Mouse (Mus musculus): ENCODE data around the gene Cc2d1a. TPM values are rescaled to one million over a fixed set of nuclear protein-coding genes. Genes with fewer than 3 reads are reported as not detected.

Gene Cc2d1a
- polyA plus RNA-seq, 1 experiment: 25.2 TPM

DNA sequence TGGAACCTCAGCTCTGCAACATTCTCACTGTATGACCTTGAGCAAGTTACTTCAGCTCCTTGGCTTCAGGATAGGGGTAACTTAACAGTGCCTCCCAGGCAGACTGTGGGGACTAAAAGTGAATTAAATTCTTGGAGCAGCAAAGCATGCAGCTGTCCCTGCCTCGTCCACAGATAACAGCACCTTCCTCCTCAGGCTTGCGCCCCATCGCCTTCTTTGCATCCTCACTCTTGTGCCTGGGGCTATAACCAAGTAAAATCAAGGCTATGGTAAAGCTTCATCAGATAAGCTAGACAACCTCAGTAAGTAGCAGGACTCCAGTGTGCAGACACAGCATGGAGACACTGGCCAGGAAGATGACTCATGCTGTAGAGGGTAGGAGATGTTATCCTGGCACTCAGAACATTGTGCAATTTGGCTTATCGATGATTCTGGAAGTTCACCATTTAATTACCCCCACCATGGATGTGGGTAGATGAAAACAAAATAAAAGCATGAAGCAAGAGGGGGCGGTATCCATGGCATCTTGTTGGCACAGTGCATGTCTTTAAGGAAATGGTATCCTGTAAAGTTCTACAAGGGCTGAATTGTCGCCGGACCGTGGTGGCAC lies 3.0 kb downstream of the Cc2d1a start:
- Histone ChIP-seq H3K79me3 (ENCODE audit: low read depth) (peaks cover 2% of the 10 kb centered on the region), H3K27me3 (ENCODE audit: control insufficient read depth, insufficient read depth, insufficient read length) (no peaks in the 10 kb centered on the region), H3K4me3 (ENCODE audit: insufficient read depth, poor library complexity, severe bottlenecking) (no peak overlapping the region), H3K36me3 (ENCODE audit: control insufficient read depth, insufficient read depth) (peaks cover 27% of the 10 kb centered on the region), H3ac (ENCODE audit: control insufficient read depth, insufficient read length, low read depth) (no peak overlapping the region), H3K79me2 (ENCODE audit: control insufficient read depth, insufficient read depth) (peaks cover 15% of the 10 kb centered on the region)
- peak; percentile 83 for TF ChIP-seq CEBPB (IDR thresholded peaks at IDR 0.05; ENCODE audit: low read depth)
- TF ChIP-seq MYOD1 (IDR thresholded peaks at IDR 0.05; ENCODE audit: control insufficient read depth, insufficient read length, low read depth): peak; percentile 11
- TF ChIP-seq USF1 (IDR thresholded peaks at IDR 0.05; ENCODE audit: low read depth): no peak

DNA sequence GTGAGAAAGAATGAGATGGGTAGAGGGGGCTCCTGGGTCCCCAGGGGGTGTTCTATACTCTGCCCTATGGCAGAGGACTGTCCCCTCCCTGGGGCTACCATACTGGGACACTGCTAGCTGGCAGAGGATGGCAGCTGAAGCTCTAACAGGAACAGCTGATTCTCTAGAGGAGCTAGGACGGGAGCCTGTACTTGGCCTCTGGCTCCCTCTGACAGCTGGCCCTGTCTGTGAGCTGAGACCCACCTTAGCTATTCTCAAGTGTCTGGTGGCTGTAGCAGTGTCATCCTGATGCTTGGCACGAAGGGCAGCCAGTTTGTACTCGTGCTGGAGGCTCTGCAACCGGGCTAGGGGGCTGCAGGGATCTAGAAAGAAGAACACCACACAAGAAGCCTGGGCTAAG lies 6.9 kb downstream of the Cc2d1a start:
- peaks cover 58% of the 10 kb centered on the region for H3K36me3 ChIP-seq (ENCODE audit: control insufficient read depth, insufficient read depth)
- H3K79me2 ChIP-seq (ENCODE audit: control insufficient read depth, insufficient read depth): no peaks in the 10 kb centered on the region
- no peak for TF ChIP-seq MAX (IDR thresholded peaks at IDR 0.05)
- TF ChIP-seq FOSL1 (IDR thresholded peaks at IDR 0.05; ENCODE audit: insufficient read depth, low read length, poor library complexity, severe bottlenecking): no peak
- no peak for TF ChIP-seq CEBPB (IDR thresholded peaks at IDR 0.05; ENCODE audit: low read depth)
- TF ChIP-seq USF1 (IDR thresholded peaks at IDR 0.05; ENCODE audit: low read depth): no peak
- no peak for TF ChIP-seq CTCF (IDR thresholded peaks at IDR 0.05; ENCODE audit: control insufficient read depth, insufficient read depth, insufficient read length)
- TF ChIP-seq MYOG (IDR thresholded peaks at IDR 0.05; ENCODE audit: control insufficient read depth, extremely low read depth, insufficient read length): no peak
- TF ChIP-seq MYOD1 (IDR thresholded peaks at IDR 0.05; ENCODE audit: control insufficient read depth, insufficient read length, low read depth): no peak
- H3K27me3 ChIP-seq (ENCODE audit: control insufficient read depth, insufficient read depth, insufficient read length): no peaks in the 10 kb centered on the region
- no peak overlapping the region for H3ac ChIP-seq (ENCODE audit: control insufficient read depth, insufficient read length, low read depth)
- H3K79me3 ChIP-seq (ENCODE audit: low read depth): no peaks in the 10 kb centered on the region
- no peak overlapping the region for H3K4me3 ChIP-seq (ENCODE audit: insufficient read depth, poor library complexity, severe bottlenecking)

DNA sequence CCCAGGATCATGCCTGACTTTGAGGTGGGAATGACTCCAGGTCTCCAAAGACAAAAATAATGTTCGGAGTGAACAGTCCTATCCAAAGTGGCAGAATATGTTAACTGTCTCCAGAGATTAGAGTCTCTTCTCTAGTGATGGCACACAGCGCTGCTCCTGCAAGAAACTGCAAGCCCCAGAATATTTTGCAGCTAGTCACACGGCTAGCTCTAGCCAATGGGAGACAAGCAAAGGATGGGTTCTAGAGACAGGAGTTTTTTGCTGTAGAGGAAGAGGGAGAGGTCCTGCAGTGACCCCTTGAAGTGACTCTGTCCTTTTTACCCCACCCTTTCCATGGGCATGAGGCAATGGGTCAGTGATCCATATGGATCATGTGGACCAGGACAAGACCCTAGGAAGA lies 9.9 kb downstream of the Cc2d1a start:
- TF ChIP-seq CTCF (IDR thresholded peaks at IDR 0.05; ENCODE audit: control insufficient read depth, insufficient read depth, insufficient read length): no peak
- peak; percentile 68 for TF ChIP-seq USF1 (IDR thresholded peaks at IDR 0.05; ENCODE audit: low read depth)
- H3K36me3 ChIP-seq (ENCODE audit: control insufficient read depth, insufficient read depth): peaks cover 70% of the 10 kb centered on the region

DNA sequence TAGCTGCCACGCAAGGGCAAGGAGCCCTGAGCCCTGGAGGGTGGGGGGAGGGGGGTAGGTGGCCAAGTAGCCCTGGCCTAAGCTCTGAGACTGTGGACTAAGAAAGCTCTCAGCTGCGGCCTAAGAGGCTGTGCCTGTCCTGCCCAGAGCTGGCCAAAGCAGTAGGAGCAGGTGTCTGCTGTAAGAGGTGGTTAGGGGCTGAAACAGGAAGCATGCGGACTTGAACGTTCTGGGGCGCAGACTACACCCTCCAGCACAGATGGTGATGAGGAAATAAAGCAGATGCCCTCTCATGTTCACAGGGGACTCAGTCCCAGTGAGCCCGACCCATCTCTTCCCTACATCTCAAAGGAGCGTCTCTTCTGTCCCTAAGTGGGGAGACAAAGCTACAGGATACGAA lies 15.5 kb downstream of the Cc2d1a start:
- H3K36me3 ChIP-seq (ENCODE audit: control insufficient read depth, insufficient read depth): peaks cover 43% of the 10 kb centered on the region
- no peak overlapping the region for H3ac ChIP-seq (ENCODE audit: control insufficient read depth, insufficient read length, low read depth)
- no peaks in the 10 kb centered on the region for H3K79me2 ChIP-seq (ENCODE audit: control insufficient read depth, insufficient read depth)
- TF ChIP-seq MAX (IDR thresholded peaks at IDR 0.05) (no peak), CEBPB (IDR thresholded peaks at IDR 0.05; ENCODE audit: low read depth) (no peak), MYOD1 (IDR thresholded peaks at IDR 0.05; ENCODE audit: control insufficient read depth, insufficient read length, low read depth) (no peak), USF1 (IDR thresholded peaks at IDR 0.05; ENCODE audit: low read depth) (no peak), FOSL1 (IDR thresholded peaks at IDR 0.05; ENCODE audit: insufficient read depth, low read length, poor library complexity, severe bottlenecking) (no peak), MYOG (IDR thresholded peaks at IDR 0.05; ENCODE audit: control insufficient read depth, extremely low read depth, insufficient read length) (no peak), CTCF (IDR thresholded peaks at IDR 0.05; ENCODE audit: control insufficient read depth, insufficient read depth, insufficient read length) (no peak)
- no peaks in the 10 kb centered on the region for H3K27me3 ChIP-seq (ENCODE audit: control insufficient read depth, insufficient read depth, insufficient read length)
- H3K4me3 ChIP-seq (ENCODE audit: insufficient read depth, poor library complexity, severe bottlenecking): no peak overlapping the region
- H3K79me3 ChIP-seq (ENCODE audit: low read depth): no peaks in the 10 kb centered on the region

More for the DNA sequence above, 9.9 kb downstream of the Cc2d1a start:
- Histone ChIP-seq H3ac (ENCODE audit: control insufficient read depth, insufficient read length, low read depth) (no peak overlapping the region), H3K4me3 (ENCODE audit: insufficient read depth, poor library complexity, severe bottlenecking) (no peak overlapping the region), H3K79me3 (ENCODE audit: low read depth) (no peaks in the 10 kb centered on the region), H3K79me2 (ENCODE audit: control insufficient read depth, insufficient read depth) (no peaks in the 10 kb centered on the region), H3K27me3 (ENCODE audit: control insufficient read depth, insufficient read depth, insufficient read length) (no peaks in the 10 kb centered on the region)

DNA sequence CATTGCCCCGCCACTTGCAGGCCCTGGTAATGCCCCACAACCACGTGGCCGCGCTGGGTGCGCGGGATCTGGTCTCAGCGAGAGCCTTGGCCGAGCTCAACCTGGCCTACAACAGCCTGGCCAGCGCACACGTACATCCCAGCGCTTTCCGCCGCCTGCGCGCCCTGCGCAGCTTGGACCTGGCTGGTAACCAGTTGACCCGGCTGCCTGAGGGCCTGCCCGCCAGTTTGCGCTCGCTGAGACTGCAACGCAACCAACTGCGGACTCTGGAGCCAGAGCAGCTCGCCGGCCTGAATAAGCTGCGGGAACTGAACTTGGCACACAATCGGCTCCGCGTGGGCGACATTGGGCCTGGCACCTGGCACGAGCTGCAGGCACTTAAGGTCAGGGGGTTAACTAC lies 16.9 kb downstream of the Cc2d1a start:
- TF ChIP-seq CTCF (IDR thresholded peaks at IDR 0.05; ENCODE audit: control insufficient read depth, insufficient read depth, insufficient read length): no peak
- TF ChIP-seq FOSL1 (IDR thresholded peaks at IDR 0.05; ENCODE audit: insufficient read depth, low read length, poor library complexity, severe bottlenecking): no peak
- TF ChIP-seq CEBPB (IDR thresholded peaks at IDR 0.05; ENCODE audit: low read depth): no peak
- TF ChIP-seq USF1 (IDR thresholded peaks at IDR 0.05; ENCODE audit: low read depth): no peak
- no peak for TF ChIP-seq MAX (IDR thresholded peaks at IDR 0.05)
- TF ChIP-seq MYOD1 (IDR thresholded peaks at IDR 0.05; ENCODE audit: control insufficient read depth, insufficient read length, low read depth): no peak
- no peak for TF ChIP-seq MYOG (IDR thresholded peaks at IDR 0.05; ENCODE audit: control insufficient read depth, extremely low read depth, insufficient read length)
- no peaks in the 10 kb centered on the region for H3K79me3 ChIP-seq (ENCODE audit: low read depth)
- no peaks in the 10 kb centered on the region for H3K27me3 ChIP-seq (ENCODE audit: control insufficient read depth, insufficient read depth, insufficient read length)
- peaks cover 34% of the 10 kb centered on the region for H3K36me3 ChIP-seq (ENCODE audit: control insufficient read depth, insufficient read depth)
- no peaks in the 10 kb centered on the region for H3K79me2 ChIP-seq (ENCODE audit: control insufficient read depth, insufficient read depth)
- no peak overlapping the region for H3K4me3 ChIP-seq (ENCODE audit: insufficient read depth, poor library complexity, severe bottlenecking)
- H3ac ChIP-seq (ENCODE audit: control insufficient read depth, insufficient read length, low read depth): no peak overlapping the region

DNA sequence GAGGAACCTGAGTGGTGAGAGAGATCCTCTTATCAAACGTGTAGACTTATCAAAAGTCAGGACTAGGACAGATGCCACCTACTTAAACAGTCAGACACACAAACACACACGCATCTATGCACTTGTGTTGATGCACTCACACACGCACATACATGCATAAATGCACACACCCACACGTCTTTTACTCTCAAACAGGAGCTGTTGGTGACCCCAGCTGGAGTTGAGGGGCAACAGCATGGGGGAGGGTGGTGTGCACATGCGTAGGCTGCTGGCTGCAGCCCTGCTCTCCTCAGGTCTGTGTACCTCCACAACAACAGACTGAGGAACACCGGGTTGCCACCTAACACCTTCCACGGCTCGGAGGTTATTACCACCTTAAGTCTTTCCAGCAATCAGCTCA lies 19.5 kb downstream of the Cc2d1a start:
- Histone ChIP-seq H3ac (ENCODE audit: control insufficient read depth, insufficient read length, low read depth) (no peak overlapping the region), H3K36me3 (ENCODE audit: control insufficient read depth, insufficient read depth) (peaks cover 15% of the 10 kb centered on the region), H3K79me3 (ENCODE audit: low read depth) (no peaks in the 10 kb centered on the region), H3K79me2 (ENCODE audit: control insufficient read depth, insufficient read depth) (no peaks in the 10 kb centered on the region), H3K27me3 (ENCODE audit: control insufficient read depth, insufficient read depth, insufficient read length) (no peaks in the 10 kb centered on the region), H3K4me3 (ENCODE audit: insufficient read depth, poor library complexity, severe bottlenecking) (no peak overlapping the region)
- TF ChIP-seq MYOD1 (IDR thresholded peaks at IDR 0.05; ENCODE audit: control insufficient read depth, insufficient read length, low read depth) (no peak), MAX (IDR thresholded peaks at IDR 0.05) (no peak), MYOG (IDR thresholded peaks at IDR 0.05; ENCODE audit: control insufficient read depth, extremely low read depth, insufficient read length) (no peak), CTCF (IDR thresholded peaks at IDR 0.05; ENCODE audit: control insufficient read depth, insufficient read depth, insufficient read length) (no peak), CEBPB (IDR thresholded peaks at IDR 0.05; ENCODE audit: low read depth) (no peak), FOSL1 (IDR thresholded peaks at IDR 0.05; ENCODE audit: insufficient read depth, low read length, poor library complexity, severe bottlenecking) (no peak), USF1 (IDR thresholded peaks at IDR 0.05; ENCODE audit: low read depth) (no peak)
